Mouse (Mus musculus): Measurements from ENCODE around the gene Wdr95. TPM values are rescaled to one million over a fixed set of nuclear protein-coding genes. Genes with fewer than 3 reads are reported as not detected.
"Not testable (repeated sequence)": the region's sequence is repeated elsewhere in the genome, so short reads cannot be mapped to it uniquely, and the experiment has no call there.

Wdr95 gene
- polyA plus RNA-seq, 1 experiment from 2014 or later = not detected

- Histone ChIP-seq H3K4me1 (replicated peaks) (no peaks in the 10 kb centered on the region), H3K27me3 (peaks cover 13% of the 10 kb centered on the region; the same call in 1 of the 2 replicates), H3K36me3 (no peaks in the 10 kb centered on the region), H3K9ac (no peak overlapping the region), H3K4me2 (no peak overlapping the region), H3K4me3 (replicated peaks) (no peak overlapping the region), H3K27ac (no peak overlapping the region), H3K9me3 (replicated peaks) (no peaks in the 10 kb centered on the region)
- 68% methylated on average over 6 of the region's 6 CpGs for WGBS (ENCODE audit: insufficient replicate concordance)
- ATAC-seq (ENCODE audit: low read depth) = no peak
- DNase-seq = no peak
Measured at GRCm38 (mm10) chr5:149523856-149524241, 4.6 kb upstream of the Wdr95 start.

GRCm38 (mm10) chr5:149524242-149524858 lies 4.1 kb upstream of the Wdr95 start:
- H3K4me2 ChIP-seq = no peak overlapping the region

GRCm38 (mm10) chr5:149525055-149525785 lies 3.3 kb upstream of the Wdr95 start:
- DNase-seq = no peak
- Histone ChIP-seq H3K27me3 (peaks cover 13% of the 10 kb centered on the region; the same call in 1 of the 2 replicates), H3K4me3 (replicated peaks) (no peak overlapping the region), H3K4me1 (replicated peaks) (no peaks in the 10 kb centered on the region), H3K9ac (no peak overlapping the region), H3K9me3 (replicated peaks) (no peaks in the 10 kb centered on the region), H3K27ac (no peak overlapping the region), H3K4me2 (no peak overlapping the region), H3K36me3 (no peaks in the 10 kb centered on the region)
- 31% methylated on average over 6 of the region's 6 CpGs for WGBS (ENCODE audit: insufficient replicate concordance)
- no peak for ATAC-seq (ENCODE audit: low read depth)

More at GRCm38 (mm10) chr5:149524242-149524858, 4.1 kb upstream of the Wdr95 start:
- WGBS (ENCODE audit: insufficient replicate concordance) = 31% methylated on average over 16 of the region's 16 CpGs
- no peak overlapping the region for H3K4me3 ChIP-seq (replicated peaks)
- H3K9me3 ChIP-seq (replicated peaks) = no peaks in the 10 kb centered on the region
- no peak overlapping the region for H3K9ac ChIP-seq
- H3K27ac ChIP-seq = no peak overlapping the region
- ATAC-seq (ENCODE audit: low read depth) = no peak
- H3K27me3 ChIP-seq = peaks cover 13% of the 10 kb centered on the region; the same call in 1 of the 2 replicates
- no peaks in the 10 kb centered on the region for H3K4me1 ChIP-seq (replicated peaks)
- DNase-seq = peak; percentile 38
- no peaks in the 10 kb centered on the region for H3K36me3 ChIP-seq

DNA sequence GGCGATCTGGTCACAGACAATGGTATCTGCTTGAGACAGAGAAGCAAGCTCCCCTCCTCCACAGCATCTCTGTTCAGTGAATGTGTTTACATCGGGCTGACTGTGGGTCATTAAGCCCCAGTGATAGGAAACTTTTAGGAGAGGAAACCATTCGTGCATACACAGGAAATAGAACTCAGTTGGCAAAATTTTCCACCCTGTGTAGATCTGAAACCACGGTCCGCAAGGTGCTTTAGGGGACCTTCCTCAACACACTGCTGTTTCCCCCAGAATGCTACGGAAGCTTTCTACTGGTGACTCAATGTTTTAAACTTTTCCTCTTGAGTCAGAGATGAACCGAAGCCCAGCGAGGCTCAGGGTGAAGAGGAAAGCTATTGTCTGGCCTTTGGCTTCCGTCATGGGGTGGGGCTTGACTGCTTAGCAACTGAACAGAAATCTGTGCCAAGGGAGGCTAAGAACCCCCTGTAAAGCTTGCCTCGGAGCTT lies 2.0 kb upstream of the Wdr95 start:
- no peaks in the 10 kb centered on the region for H3K4me1 ChIP-seq (replicated peaks)
- H3K4me3 ChIP-seq (replicated peaks) = no peak overlapping the region
- no peaks in the 10 kb centered on the region for H3K36me3 ChIP-seq
- DNase-seq (no peak), ATAC-seq (ENCODE audit: low read depth) (no peak)
- peaks cover 13% of the 10 kb centered on the region; the same call in 1 of the 2 replicates for H3K27me3 ChIP-seq
- H3K9ac ChIP-seq = no peak overlapping the region
- no peaks in the 10 kb centered on the region for H3K9me3 ChIP-seq (replicated peaks)
- no peak overlapping the region for H3K4me2 ChIP-seq
- no peak overlapping the region for H3K27ac ChIP-seq
- WGBS (ENCODE audit: insufficient replicate concordance) = 15% methylated on average over 10 of the region's 10 CpGs

- peaks cover 13% of the 10 kb centered on the region; the same call in 1 of the 2 replicates for H3K27me3 ChIP-seq
Measured at GRCm38 (mm10) chr5:149527292-149527691, 1.2 kb upstream of the Wdr95 start.

DNA sequence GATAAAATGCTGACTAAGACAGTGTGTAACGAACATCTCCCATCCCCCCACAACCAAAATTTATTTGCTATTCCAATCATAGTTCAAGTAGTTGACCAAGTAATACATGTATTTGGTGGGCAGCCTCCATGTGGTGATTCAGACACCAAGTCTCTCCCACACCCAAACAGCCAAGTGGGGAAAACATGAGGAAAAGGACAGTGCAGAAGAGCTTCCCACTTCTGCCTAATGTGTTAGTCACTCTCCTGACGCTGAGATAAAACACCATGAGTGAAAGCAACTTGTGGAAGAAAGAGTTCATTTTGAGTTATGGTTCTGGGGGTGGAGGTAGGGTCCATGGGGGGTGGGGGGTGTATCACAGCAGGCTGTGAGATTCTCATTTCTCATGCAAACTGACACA lies 5.4 kb downstream of the Wdr95 start:
- H3K27ac ChIP-seq = no peak overlapping the region
- no peak for DNase-seq

More at GRCm38 (mm10) chr5:149527292-149527691, 1.2 kb upstream of the Wdr95 start:
- not testable (repeated sequence) for H3K9me3 ChIP-seq (replicated peaks); H3K4me3 ChIP-seq (replicated peaks); H3K36me3 ChIP-seq; H3K9ac ChIP-seq; H3K4me2 ChIP-seq; DNase-seq; H3K4me1 ChIP-seq (replicated peaks); H3K27ac ChIP-seq; ATAC-seq (ENCODE audit: low read depth)
- WGBS (ENCODE audit: insufficient replicate concordance) = 60% methylated on average over 4 of the region's 4 CpGs

GRCm38 (mm10) chr5:149536005-149536404 lies 7.5 kb downstream of the Wdr95 start:
- Histone ChIP-seq H3K9me3 (replicated peaks) (no peaks in the 10 kb centered on the region), H3K9ac (no peak overlapping the region), H3K27ac (no peak overlapping the region), H3K4me3 (replicated peaks) (no peak overlapping the region), H3K4me1 (replicated peaks) (no peaks in the 10 kb centered on the region), H3K27me3 (peaks cover 5% of the 10 kb centered on the region; the same call in 1 of the 2 replicates), H3K36me3 (no peaks in the 10 kb centered on the region), H3K4me2 (no peak overlapping the region)
- 50% methylated on average over 9 of the region's 9 CpGs for WGBS (ENCODE audit: insufficient replicate concordance)
- DNase-seq (no peak), ATAC-seq (ENCODE audit: low read depth) (no peak)

More for the DNA sequence above, 5.4 kb downstream of the Wdr95 start:
- Histone ChIP-seq H3K4me3 (replicated peaks) (no peak overlapping the region), H3K36me3 (no peaks in the 10 kb centered on the region), H3K9ac (no peak overlapping the region), H3K27me3 (peaks cover 5% of the 10 kb centered on the region; the same call in 1 of the 2 replicates), H3K4me2 (no peak overlapping the region), H3K9me3 (replicated peaks) (no peaks in the 10 kb centered on the region), H3K4me1 (replicated peaks) (no peaks in the 10 kb centered on the region)
- ATAC-seq (ENCODE audit: low read depth) = no peak
- 64% methylated on average over 2 of the region's 2 CpGs for WGBS (ENCODE audit: insufficient replicate concordance)

DNA sequence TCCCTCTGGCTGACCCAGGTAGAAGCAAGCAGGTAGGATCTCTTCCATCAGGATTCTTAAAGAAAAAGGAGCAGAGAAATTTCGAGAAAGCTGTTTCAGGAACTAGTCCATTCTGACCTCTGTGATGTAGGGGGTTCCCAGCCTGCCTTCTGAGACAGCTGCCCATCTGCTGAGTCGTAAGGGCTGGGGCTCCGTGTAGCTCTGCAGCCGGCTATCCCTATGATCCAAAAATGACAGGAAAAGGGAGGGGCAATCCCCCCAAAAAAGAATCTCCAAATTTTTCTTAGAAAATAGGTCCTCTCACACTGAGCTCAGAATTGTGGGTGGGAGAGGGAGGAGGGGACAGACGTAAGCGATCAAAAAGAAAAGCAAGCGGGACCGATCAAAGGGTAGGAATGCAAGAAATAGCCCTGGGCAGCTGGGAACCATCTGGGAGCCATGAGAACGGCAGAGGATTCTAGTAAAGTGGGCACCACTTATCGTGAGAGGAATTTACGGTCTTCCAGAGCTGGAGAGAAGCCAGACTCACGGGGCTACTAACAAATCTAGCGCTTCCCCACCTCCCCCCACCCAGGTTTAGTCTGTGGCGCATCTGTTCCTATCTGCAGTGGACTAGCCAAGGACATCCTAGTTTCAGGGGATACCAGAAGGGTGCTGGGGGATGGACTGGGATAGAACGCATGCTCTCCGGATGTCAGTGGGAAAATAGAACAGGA lies 9.5 kb downstream of the Wdr95 start:
- Histone ChIP-seq H3K9me3 (replicated peaks) (no peaks in the 10 kb centered on the region), H3K4me2 (0 out of 2 replicates have a peak overlapping the region, but pooled peaks have one; percentile 12), H3K4me3 (replicated peaks) (no peak overlapping the region), H3K36me3 (no peaks in the 10 kb centered on the region), H3K27me3 (peaks cover 5% of the 10 kb centered on the region; the same call in 1 of the 2 replicates), H3K4me1 (replicated peaks) (no peaks in the 10 kb centered on the region), H3K27ac (no peak overlapping the region), H3K9ac (no peak overlapping the region)
- 47% methylated on average over 16 of the region's 16 CpGs for WGBS (ENCODE audit: insufficient replicate concordance)
- no peak for DNase-seq
- ATAC-seq (ENCODE audit: low read depth) = no peak

DNA sequence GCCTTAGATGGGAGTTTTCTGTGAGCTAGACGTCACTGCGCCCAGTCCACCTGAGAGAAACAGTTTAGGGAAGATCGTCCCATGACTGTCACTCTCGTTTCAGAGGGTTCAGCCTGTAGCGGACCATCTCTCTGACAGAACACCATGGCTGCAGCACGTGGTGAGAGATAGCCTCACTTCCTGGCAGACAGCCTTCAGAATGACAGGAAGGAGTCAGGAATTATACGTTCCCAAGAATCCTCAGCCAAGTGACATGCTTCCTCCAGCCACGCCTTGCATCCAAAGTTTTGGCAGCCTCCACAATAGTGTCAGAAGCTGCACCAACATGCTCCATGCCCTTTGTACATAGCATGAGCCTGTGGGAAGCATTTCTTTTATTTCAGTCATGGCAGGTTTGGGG lies 10.1 kb downstream of the Wdr95 start:
- DNase-seq (no peak), ATAC-seq (ENCODE audit: low read depth) (no peak)
- Histone ChIP-seq H3K4me3 (replicated peaks) (no peak overlapping the region), H3K4me2 (no peak overlapping the region), H3K4me1 (replicated peaks) (no peaks in the 10 kb centered on the region), H3K36me3 (no peaks in the 10 kb centered on the region), H3K9me3 (replicated peaks) (no peaks in the 10 kb centered on the region), H3K9ac (no peak overlapping the region), H3K27me3 (peaks cover 5% of the 10 kb centered on the region; the same call in 1 of the 2 replicates), H3K27ac (no peak overlapping the region)
- WGBS (ENCODE audit: insufficient replicate concordance) = 36% methylated on average over 8 of the region's 8 CpGs

- Histone ChIP-seq H3K27me3 (peaks cover 5% of the 10 kb centered on the region; the same call in 1 of the 2 replicates), H3K4me1 (replicated peaks) (no peaks in the 10 kb centered on the region), H3K9me3 (replicated peaks) (no peaks in the 10 kb centered on the region), H3K27ac (no peak overlapping the region), H3K9ac (no peak overlapping the region), H3K4me2 (no peak overlapping the region), H3K36me3 (no peaks in the 10 kb centered on the region), H3K4me3 (replicated peaks) (no peak overlapping the region)
- WGBS (ENCODE audit: insufficient replicate concordance) = 46% methylated on average over 4 of the region's 4 CpGs
- ATAC-seq (ENCODE audit: low read depth) (no peak), DNase-seq (no peak)
Measured at GRCm38 (mm10) chr5:149539051-149539450, 10.6 kb downstream of the Wdr95 start.

GRCm38 (mm10) chr5:149551179-149551578 lies 22.7 kb downstream of the Wdr95 start:
- no peak overlapping the region for H3K4me2 ChIP-seq
- H3K4me1 ChIP-seq (replicated peaks) = no peaks in the 10 kb centered on the region
- H3K27me3 ChIP-seq = no peaks in the 10 kb centered on the region
- no peak overlapping the region for H3K27ac ChIP-seq
- H3K9me3 ChIP-seq (replicated peaks) = no peaks in the 10 kb centered on the region
- no peak overlapping the region for H3K4me3 ChIP-seq (replicated peaks)
- DNase-seq (no peak), ATAC-seq (ENCODE audit: low read depth) (no peak)
- H3K36me3 ChIP-seq = no peaks in the 10 kb centered on the region
- no peak overlapping the region for H3K9ac ChIP-seq
- WGBS (ENCODE audit: insufficient replicate concordance) = 40% methylated on average over 5 of the region's 10 CpGs
